In the genomic region with DNA sequence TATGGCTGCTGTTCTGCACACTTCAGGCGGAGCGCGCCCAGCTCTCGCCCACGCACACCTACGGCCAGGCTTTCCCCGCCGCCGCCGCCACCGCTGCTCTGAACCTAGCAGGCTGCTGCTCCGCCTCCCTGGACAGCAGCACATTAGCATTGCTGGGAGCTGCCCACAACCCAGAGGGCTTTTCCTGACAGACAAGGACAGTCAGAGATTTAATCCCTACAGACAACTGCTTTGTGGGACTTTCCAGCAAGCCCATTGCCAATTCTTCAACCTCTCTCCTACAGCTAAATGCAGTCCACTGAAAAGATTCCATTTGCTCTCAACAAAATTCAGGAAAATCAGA, we compare ENCODE assay signal across 8 mouse cellular contexts.
DNase-seq lines count a peak whose midpoint lies in the region; ATAC-seq lines count a peak whose summit lies in the region.

No protein-coding gene starts in this region.

- peak overlapping the region; percentile 39 for H3K4me3 ChIP-seq in intestine, embryonic 16.5 days (ENCODE audit: low read length)
- H3K4me3 ChIP-seq in limb, embryonic 11.5 days (ENCODE audit: low read depth, low read length) = no peak overlapping the region
- peak overlapping the region; percentile 26 for H3K4me3 ChIP-seq in midbrain, embryonic 14.5 days (replicated peaks; ENCODE audit: low read depth, low read length)

- H3K9ac ChIP-seq in intestine, embryonic 16.5 days (ENCODE audit: low read depth, low read length) = peak overlapping the region; percentile 15
- H3K9ac ChIP-seq in limb, embryonic 11.5 days (ENCODE audit: low read length) = no peak overlapping the region
- peak overlapping the region; percentile 41; the same call in 1 of the 2 replicates for H3K9ac ChIP-seq in midbrain, embryonic 14.5 days (replicated peaks; ENCODE audit: low read length)

- no peaks in the 10 kb centered on the region for H3K36me3 ChIP-seq in intestine, embryonic 16.5 days (ENCODE audit: control insufficient read depth, insufficient read depth, low read length)
- no peaks in the 10 kb centered on the region for H3K36me3 ChIP-seq in limb, embryonic 11.5 days (ENCODE audit: control insufficient read depth, insufficient read depth, low read length)
- no peaks in the 10 kb centered on the region for H3K36me3 ChIP-seq in midbrain, embryonic 14.5 days (ENCODE audit: control insufficient read depth, insufficient read depth, low read length)
- no peaks in the 10 kb centered on the region for H3K36me3 ChIP-seq in splenic B cell, adult 2 months (ENCODE audit: control insufficient read depth, insufficient read depth, low read length, poor library complexity, severe bottlenecking)

- peak overlapping the region; percentile 63 for H3K4me2 ChIP-seq in intestine, embryonic 16.5 days (ENCODE audit: low read depth, low read length)
- H3K4me2 ChIP-seq in limb, embryonic 11.5 days (ENCODE audit: low read depth, severe bottlenecking) = peak overlapping the region; percentile 40
- peak overlapping the region; percentile 55 for H3K4me2 ChIP-seq in midbrain, embryonic 14.5 days (ENCODE audit: low read length)

- WGBS in intestine, embryonic 16.5 days = 2% methylated on average over 12 of the region's 12 CpGs
- 1% methylated on average over 12 of the region's 12 CpGs for WGBS in limb, embryonic 11.5 days
- WGBS in midbrain, embryonic 14.5 days = 0% methylated on average over 12 of the region's 12 CpGs

- H3K27me3 ChIP-seq in intestine, embryonic 16.5 days (replicated peaks; ENCODE audit: control insufficient read depth, insufficient read depth, low read length) = no peaks in the 10 kb centered on the region
- no peaks in the 10 kb centered on the region for H3K27me3 ChIP-seq in limb, embryonic 11.5 days (ENCODE audit: control insufficient read depth, insufficient read depth, low read length)
- no peaks in the 10 kb centered on the region for H3K27me3 ChIP-seq in midbrain, embryonic 14.5 days (ENCODE audit: control insufficient read depth, insufficient read depth, low read length)
- no peaks in the 10 kb centered on the region for H3K27me3 ChIP-seq in splenic B cell, adult 2 months (ENCODE audit: control insufficient read depth, insufficient read depth, low read length, poor library complexity, severe bottlenecking)

- intact Hi-C loops in gastrocnemius, postnatal 14 days (cut with DNase I; ENCODE audit: low total_unique reads) = no loop called here

- H3K9me3 ChIP-seq in intestine, embryonic 16.5 days (ENCODE audit: control insufficient read depth, low read length) = no peaks in the 10 kb centered on the region
- no peaks in the 10 kb centered on the region for H3K9me3 ChIP-seq in limb, embryonic 11.5 days (ENCODE audit: control insufficient read depth, low read length)
- H3K9me3 ChIP-seq in midbrain, embryonic 14.5 days (ENCODE audit: control insufficient read depth, low read length) = no peaks in the 10 kb centered on the region

- H3K27ac ChIP-seq in intestine, embryonic 16.5 days (ENCODE audit: low read length) = peak overlapping the region; percentile 21; the same call in 1 of the 2 replicates
- no peak overlapping the region for H3K27ac ChIP-seq in limb, embryonic 11.5 days (replicated peaks; ENCODE audit: low read depth, low read length)
- peak overlapping the region; percentile 64 for H3K27ac ChIP-seq in midbrain, embryonic 14.5 days (replicated peaks; ENCODE audit: low read depth, low read length)

- peaks cover 22% of the 10 kb centered on the region for H3K4me1 ChIP-seq in intestine, embryonic 16.5 days (ENCODE audit: control insufficient read depth, insufficient read depth, low read length)
- peaks cover 2% of the 10 kb centered on the region; the same call in 1 of the 2 replicates for H3K4me1 ChIP-seq in limb, embryonic 11.5 days (ENCODE audit: control insufficient read depth, insufficient read depth, low read length)
- H3K4me1 ChIP-seq in midbrain, embryonic 14.5 days (ENCODE audit: control insufficient read depth, insufficient read depth, low read length) = peaks cover 21% of the 10 kb centered on the region

- DNase-seq in urinary bladder, postnatal 14 days (ENCODE audit: low spot score) = peak; percentile 54
- DNase-seq in urinary bladder, postnatal 10 days (ENCODE audit: low spot score) = no peak
- DNase-seq in cerebellum, postnatal 25 days = peak; percentile 65 to 75
- DNase-seq in gastrocnemius, postnatal 14 days = peak; percentile 58
- peak; percentile 72 for DNase-seq in limb, embryonic 11.5 days (ENCODE audit: low spot score)
- peak; percentile 79 for DNase-seq in midbrain, embryonic 14.5 days
- peak; percentile 31 for DNase-seq in splenic B cell, adult 2 months (ENCODE audit: low read depth, low spot score)

- peak; percentile 77 for ATAC-seq in intestine, embryonic 16.5 days
- no peak for ATAC-seq in limb, embryonic 11.5 days (ENCODE audit: insufficient number of reproducible peaks, low FRiP score, low TSS enrichment, low read depth)
- ATAC-seq in midbrain, embryonic 14.5 days (ENCODE audit: low FRiP score, low TSS enrichment) = peak; percentile 63; the same call in 1 of the 2 replicates
